Mouse (Mus musculus) heart, adult 2 months (tissue): ENCODE data around the gene Rhno1. TPM values are rescaled to one million over a fixed set of nuclear protein-coding genes. Genes with fewer than 3 reads are reported as not detected.

Source experiments
- DNase-seq, 2 experiments: peaks; one replicate each; pipeline ENCODE4 v3.0.0; 2021
- H3K27ac ChIP-seq: fragments of 200-600 bp; 2 replicates; pipeline ENCODE4 v1.8.1; 2022
- H3K27me3 ChIP-seq: fragments of 200-500 bp; 2 replicates; pipeline ENCODE4 v1.6.1; 2012; ENCODE audit warnings: mild to moderate bottlenecking, low read length, inconsistent platforms, mixed read lengths; ENCODE audit not compliant: control insufficient read depth, insufficient read depth
- H3K36me3 ChIP-seq: fragments of 200-500 bp; 2 replicates; pipeline ENCODE4 v1.6.1; 2012; ENCODE audit warnings: low read length, inconsistent platforms; ENCODE audit not compliant: control insufficient read depth, insufficient read depth
- H3K4me1 ChIP-seq: fragments of 200-500 bp; 2 replicates; pipeline ENCODE4 v1.6.1; 2011; ENCODE audit warnings: low read length; ENCODE audit not compliant: control insufficient read depth, insufficient read depth
- H3K4me3 ChIP-seq: fragments of 200-600 bp; 2 replicates; pipeline ENCODE4 v1.8.1; 2022
- H3K79me2 ChIP-seq: fragments of 200-500 bp; replicated peaks from 2 replicates; pipeline ENCODE4 v1.6.1; 2012; ENCODE audit warnings: mild to moderate bottlenecking, inconsistent platforms, low read length, moderate library complexity, mixed read lengths; ENCODE audit not compliant: control insufficient read depth, insufficient read depth
- H3K9ac ChIP-seq: fragments of 200-500 bp; 2 replicates; pipeline ENCODE4 v1.6.1; 2012; ENCODE audit warnings: low read depth, mild to moderate bottlenecking, control low read depth, inconsistent platforms, low read length, mixed read lengths
- CTCF ChIP-seq: fragments of 200-600 bp; IDR thresholded peaks from 2 replicates; pipeline ENCODE4 v1.8.1; 2022; ENCODE audit warnings: antibody characterized with exemption, mild to moderate bottlenecking, moderate library complexity
- EP300 ChIP-seq: fragments of 200-500 bp; IDR thresholded peaks from 2 replicates; pipeline ENCODE4 v1.6.1; 2011; ENCODE audit warnings: low read depth, low read length, control low read depth; ENCODE audit not compliant: insufficient read depth
- POLR2A ChIP-seq: fragments of 200-500 bp; IDR thresholded peaks from 2 replicates; pipeline ENCODE4 v1.6.1; 2011; ENCODE audit warnings: mild to moderate bottlenecking, low read depth, low read length, control low read depth; ENCODE audit not compliant: insufficient read depth
- WGBS: fragments of 180-500 bp; shearing (Covaris S2); methylation state at CpG from one replicate; pipeline ENCODE4 v1.1.7; 2018; 5-methylcytosine and 5-hydroxymethylcytosine counted together
- intact Hi-C: fragments of 180-260 bp; cut with DNase I; formaldehyde crosslinking; loops from one replicate; pipeline ENCODE4 v1.15.1; 2025
- polyA plus RNA-seq: library from polyadenylated mRNA; depleted of rRNA; stranded (reverse); fragments of >200 nt; gene quantifications from 2 replicates; pipeline ENCODE4 v1.2.3, GENCODE M21; 2012; rRNA removed
- total RNA-seq, 2 experiments: library from RNA; stranded (reverse); gene quantifications; 2 replicates each; pipeline ENCODE4 v1.2.3; 2021

Gene Rhno1
- total and polyA plus RNA-seq, 3 experiments: 6.6 to 9.2 (median 7.8) TPM

GRCm38 (mm10) chr6:128314796-128315195 is 47.9 kb downstream of the Rhno1 start:
- H3K79me2 ChIP-seq: no peaks in the 10 kb centered on the region
- no peak overlapping the region for H3K4me3 ChIP-seq
- intact Hi-C loops: loop anchor here (5.0 kb wide), 1 partner anchor 163 kb away; no protein-coding TSS in a partner anchor
- WGBS: 78% methylated on average over 6 of the region's 6 CpGs
- DNase-seq: no peak
- no peak overlapping the region for H3K27ac ChIP-seq
- no peaks in the 10 kb centered on the region for H3K36me3 ChIP-seq
- TF ChIP-seq CTCF (no peak), EP300 (no peak), POLR2A (no peak)
- H3K9ac ChIP-seq: no peak overlapping the region
- H3K27me3 ChIP-seq: no peaks in the 10 kb centered on the region
- H3K4me1 ChIP-seq: no peaks in the 10 kb centered on the region

- Histone ChIP-seq H3K27ac (no peak overlapping the region), H3K79me2 (no peaks in the 10 kb centered on the region), H3K4me1 (no peaks in the 10 kb centered on the region), H3K9ac (no peak overlapping the region), H3K4me3 (no peak overlapping the region), H3K27me3 (no peaks in the 10 kb centered on the region), H3K36me3 (no peaks in the 10 kb centered on the region)
- intact Hi-C loops: loop anchor here (1.0 to 10.0 kb wide), 4 partner anchors 41 to 334 kb away; no protein-coding TSS in a partner anchor
- 30% methylated on average over 4 of the region's 4 CpGs for WGBS
- no peak for TF ChIP-seq POLR2A
- TF ChIP-seq EP300: peak; percentile 71
- TF ChIP-seq CTCF: peak; percentile 94; the same call in 1 of the 2 replicates
- DNase-seq: peak; percentile 31 to 77
Observed at GRCm38 (mm10) chr6:128308311-128308710, 54.4 kb downstream of the Rhno1 start.

Other genes with a start within 250 kb of the Rhno1 start
- 100 to 1,000 TPM in 1 of 2 experiments, 10 to 100 TPM in 1; 84.9 to 104 TPM for gene Tspan9, start 219.3 kb downstream of the Rhno1 start, total RNA-seq
- 88.5 and 127 TPM in 2 replicates for gene Tspan9, start 219.3 kb downstream of the Rhno1 start, polyA plus RNA-seq
- 1 to 10 TPM; 3.3 to 3.7 TPM for gene Tead4, start 62.1 kb downstream of the Rhno1 start, total RNA-seq
- gene Tead4, start 62.1 kb downstream of the Rhno1 start, polyA plus RNA-seq: 0.98 and 1.8 TPM in 2 replicates
- 1 to 10 TPM; 5.4 to 6.4 TPM for gene Tulp3, start 7.1 kb downstream of the Rhno1 start, total RNA-seq
- gene Tulp3, start 7.1 kb downstream of the Rhno1 start, polyA plus RNA-seq: 10.2 and 11.2 TPM in 2 replicates
- gene Foxm1, start 56 bp upstream of the Rhno1 start, total RNA-seq: under 1 TPM; 0.65 to 0.89 TPM
- gene Foxm1, start 56 bp upstream of the Rhno1 start, polyA plus RNA-seq: 0.80 and 1.6 TPM in 2 replicates
- not detected for gene Tex52, start 12.5 kb upstream of the Rhno1 start, total RNA-seq
- gene Tex52, start 12.5 kb upstream of the Rhno1 start, polyA plus RNA-seq: 0.12 TPM in 1 of 2 replicates, not detected in the other
- gene Gm44596, start 12.6 kb upstream of the Rhno1 start, total RNA-seq: not detected
- gene Gm44596, start 12.6 kb upstream of the Rhno1 start, polyA plus RNA-seq: not detected in 2 replicates
- gene Nrip2, start 36.4 kb upstream of the Rhno1 start, total RNA-seq: 1 to 10 TPM; 1.6 to 2.4 TPM
- gene Nrip2, start 36.4 kb upstream of the Rhno1 start, polyA plus RNA-seq: 2.6 and 3.6 TPM in 2 replicates
- gene Itfg2, start 62.0 kb upstream of the Rhno1 start, total RNA-seq: 10 to 100 TPM; 17.0 to 21.2 TPM
- gene Itfg2, start 62.0 kb upstream of the Rhno1 start, polyA plus RNA-seq: 11.9 and 21.5 TPM in 2 replicates
- gene Fkbp4, start 75.8 kb upstream of the Rhno1 start, total RNA-seq: 100 to 1,000 TPM; 351 to 359 TPM
- gene Fkbp4, start 75.8 kb upstream of the Rhno1 start, polyA plus RNA-seq: 206 and 250 TPM in 2 replicates
- gene Pzp, start 163.8 kb upstream of the Rhno1 start, total RNA-seq: 1 to 10 TPM; 1.9 to 3.0 TPM
- gene Pzp, start 163.8 kb upstream of the Rhno1 start, polyA plus RNA-seq: 0.57 and 2.0 TPM in 2 replicates
- not detected for gene A2ml1, start 218.7 kb upstream of the Rhno1 start, total RNA-seq
- 1.6 TPM in 1 of 2 replicates, not detected in the other for gene A2ml1, start 218.7 kb upstream of the Rhno1 start, polyA plus RNA-seq